Mouse (Mus musculus) liver, adult 2 months (tissue): ENCODE data around the gene Crtac1.

Source experiments
- CTCF ChIP-seq: fragments of 200-500 bp; IDR thresholded peaks from 2 replicates; pipeline ENCODE4 v1.5.1; 2011; ENCODE audit warnings: low read depth, low read length, control low read depth
- POLR2A ChIP-seq: fragments of 200-500 bp; IDR thresholded peaks from 2 replicates; pipeline ENCODE4 v1.6.1; 2011; ENCODE audit warnings: low read length, control low read depth; ENCODE audit not compliant: insufficient read depth; ENCODE audit errors: extremely low read depth

- no peak for TF ChIP-seq POLR2A
- TF ChIP-seq CTCF = no peak
Observed at GRCm38 (mm10) chr19:42277288-42277687, 154.3 kb downstream of the Crtac1 start.
